Mouse (Mus musculus) granulocyte monocyte progenitor cell, adult 5-6 weeks (primary cell): ENCODE measurements around the gene Ctsc. TPM values are rescaled to one million over a fixed set of nuclear protein-coding genes. Genes with fewer than 3 reads are reported as not detected.
"Not testable (repeated sequence)": the region's sequence is repeated elsewhere in the genome, so short reads cannot be mapped to it uniquely, and the experiment has no call there.

Experiments
- ATAC-seq: replicated peaks from 2 replicates; pipeline ENCODE4 v1.8.0; 2016; ENCODE audit warnings: mild to moderate bottlenecking, moderate TSS enrichment, inconsistent platforms; ENCODE audit not compliant: poor library complexity, severe bottlenecking
- total RNA-seq, 2 experiments: library from RNA; stranded (forward) in 1 of 2; stranded (reverse) in 1 of 2; fragments of 200-712, 200-1000 nt in 1 of 2; fragments of >200 nt in 1 of 2; fragmentation: Nextera tagmentation in 1 of 2; gene quantifications; 2 replicates each; pipeline ENCODE4 v1.2.3; 2014 to 2017

Ctsc gene
- total RNA-seq (2014; fragmentation: Nextera tagmentation): 64.1 and 67.9 TPM in 2 replicates
- total RNA-seq (2017): 98.4 and 99.9 TPM in 2 replicates

DNA sequence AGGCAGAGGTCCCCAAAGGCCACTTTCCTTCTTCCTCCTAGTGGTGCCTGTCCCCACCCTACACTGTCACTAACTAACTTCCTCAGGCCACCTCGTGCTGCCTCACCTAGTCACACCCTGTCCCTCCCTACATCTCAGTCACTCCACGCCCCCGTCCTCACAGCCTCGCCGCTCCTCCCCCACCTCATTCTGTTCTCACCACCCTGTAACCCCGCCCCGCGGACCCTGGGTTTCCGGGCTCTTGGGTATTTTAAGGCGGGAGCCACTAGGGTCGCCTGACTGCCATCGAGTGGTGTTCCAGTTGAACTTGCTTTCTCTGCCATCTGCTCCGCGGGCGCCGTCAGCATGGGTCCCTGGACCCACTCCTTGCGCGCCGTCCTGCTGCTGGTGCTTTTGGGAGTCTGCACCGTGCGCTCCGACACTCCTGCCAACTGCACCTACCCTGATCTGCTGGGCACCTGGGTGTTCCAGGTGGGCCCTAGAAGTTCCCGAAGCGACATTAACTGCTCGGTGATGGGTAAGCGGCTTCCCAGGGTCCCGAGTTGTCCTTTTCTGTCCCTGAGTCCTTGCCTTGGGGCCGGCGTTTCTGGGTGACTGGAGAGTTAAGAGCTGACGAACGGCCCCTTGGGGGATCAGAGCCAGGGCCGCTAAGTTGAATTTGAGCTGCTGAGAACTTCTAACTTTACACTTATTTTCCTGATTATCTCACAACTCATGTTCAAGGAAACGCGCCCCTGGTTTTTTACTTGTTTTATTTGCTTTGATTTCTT lies at the start of gene Ctsc:
Ctsc (plus strand) TSS at position 228 of the 770 bp plus-strand sequence.
- ATAC-seq: peak; percentile 93

DNA sequence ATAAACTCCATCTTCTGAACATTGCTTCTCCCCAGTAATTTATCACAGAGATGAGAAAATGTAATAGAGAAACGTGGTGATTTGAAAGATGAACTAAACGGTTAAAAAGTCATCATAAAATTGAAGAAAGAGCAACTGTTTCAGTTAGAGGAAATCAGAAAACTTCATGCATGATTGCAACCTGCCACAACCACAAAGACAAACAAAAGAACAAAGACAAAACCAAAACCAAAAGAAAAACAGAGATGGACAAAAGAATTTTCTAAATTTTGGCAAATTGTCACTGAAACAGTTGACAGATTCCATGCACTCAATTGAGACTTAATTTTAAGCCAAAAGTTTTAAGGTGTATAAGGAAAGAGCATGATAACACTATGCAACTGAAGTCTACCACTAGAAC lies 48.8 kb upstream of the Ctsc start:
- ATAC-seq: no peak

DNA sequence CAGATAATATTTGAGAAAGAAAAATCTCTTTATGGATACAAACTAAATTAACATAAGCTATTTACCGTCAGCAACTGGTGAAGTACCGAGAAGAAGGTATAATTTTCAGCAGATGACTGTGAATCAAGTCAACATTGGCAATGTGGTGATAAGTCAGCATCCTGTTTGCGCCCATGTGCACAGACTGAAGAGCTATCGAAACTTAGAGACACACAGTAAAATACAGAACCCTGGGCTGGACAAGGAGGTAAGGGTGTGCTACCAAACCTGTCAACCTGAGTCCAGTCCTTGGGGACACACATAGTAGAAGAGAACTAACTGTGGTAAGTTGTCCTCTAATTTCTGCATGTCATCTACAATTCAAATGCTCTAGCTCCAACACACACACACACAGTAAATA lies 47.8 kb upstream of the Ctsc start:
- no peak for ATAC-seq

DNA sequence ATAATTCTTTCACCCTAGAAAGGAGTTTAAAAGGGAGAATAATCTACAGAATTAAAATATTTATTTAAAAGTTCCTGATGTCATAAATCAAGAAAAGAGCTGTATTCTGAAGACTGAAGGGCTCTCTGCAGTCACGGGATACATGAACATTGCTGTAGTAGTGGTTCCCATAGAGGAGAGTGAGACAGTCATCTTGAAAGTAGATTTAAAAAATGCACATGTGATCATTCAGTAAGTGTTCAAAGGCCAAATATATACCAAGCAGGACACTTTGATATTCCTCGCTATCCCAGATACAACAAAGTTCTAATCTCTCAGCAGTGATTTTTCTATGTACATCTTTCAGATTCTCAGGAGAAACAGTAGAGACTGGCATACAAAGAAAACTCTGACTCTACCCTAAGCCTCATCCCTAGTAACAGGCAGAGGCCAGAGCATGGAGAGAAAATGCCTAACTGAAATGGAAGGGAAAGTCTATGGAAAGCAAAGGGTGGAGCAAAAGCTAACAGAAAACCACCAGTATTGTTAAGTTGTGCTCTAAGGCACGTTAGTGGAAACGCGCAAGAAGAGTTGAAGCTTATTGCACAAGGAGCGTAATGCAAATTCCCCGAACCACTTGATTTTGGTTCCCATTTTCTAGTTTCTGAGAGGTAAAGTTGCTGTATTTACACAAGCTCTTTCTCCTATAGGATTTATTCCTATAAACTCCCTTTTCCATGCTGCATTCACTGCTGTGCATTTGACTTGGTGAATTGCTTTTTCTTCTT lies 46.9 kb upstream of the Ctsc start:
- ATAC-seq: peak; percentile 87

DNA sequence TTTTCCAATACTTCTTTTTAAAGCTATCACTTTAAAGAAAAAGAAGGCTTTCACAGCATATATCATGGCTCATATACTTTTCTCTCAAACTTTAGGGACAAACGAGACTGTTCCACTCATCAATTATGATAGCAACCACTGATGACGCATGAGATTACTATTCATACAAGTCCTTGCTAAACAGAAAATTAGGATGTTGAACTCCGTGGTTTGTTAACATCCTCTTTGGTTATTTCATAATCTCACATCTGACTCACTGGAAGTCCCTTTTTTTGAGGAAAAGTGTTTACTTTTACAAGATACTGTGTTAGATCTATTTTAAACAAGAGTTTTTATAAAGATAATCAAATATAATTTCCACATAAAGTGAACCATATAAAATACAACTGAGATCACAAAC lies 34.8 kb upstream of the Ctsc start:
- peak; percentile 96 for ATAC-seq

DNA sequence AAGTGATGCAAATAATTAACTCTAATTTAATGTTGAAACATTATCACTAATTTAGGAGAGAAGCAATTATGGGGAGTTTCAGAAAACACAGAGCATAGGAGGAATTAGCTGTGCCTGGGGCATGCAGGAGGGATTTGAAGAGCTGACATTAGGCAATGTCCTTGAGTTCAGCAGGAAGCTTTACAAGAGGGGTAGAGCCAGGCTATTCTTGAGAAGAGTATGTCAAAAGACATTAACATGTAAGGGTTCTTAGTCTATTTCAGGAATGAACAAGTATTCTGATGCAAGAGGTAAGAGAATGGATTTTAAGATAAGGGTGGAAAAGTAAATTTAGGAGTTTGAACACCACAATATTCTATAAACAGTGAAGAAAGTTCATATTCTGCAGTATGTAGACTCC lies 33.4 kb upstream of the Ctsc start:
- peak; percentile 74 for ATAC-seq

DNA sequence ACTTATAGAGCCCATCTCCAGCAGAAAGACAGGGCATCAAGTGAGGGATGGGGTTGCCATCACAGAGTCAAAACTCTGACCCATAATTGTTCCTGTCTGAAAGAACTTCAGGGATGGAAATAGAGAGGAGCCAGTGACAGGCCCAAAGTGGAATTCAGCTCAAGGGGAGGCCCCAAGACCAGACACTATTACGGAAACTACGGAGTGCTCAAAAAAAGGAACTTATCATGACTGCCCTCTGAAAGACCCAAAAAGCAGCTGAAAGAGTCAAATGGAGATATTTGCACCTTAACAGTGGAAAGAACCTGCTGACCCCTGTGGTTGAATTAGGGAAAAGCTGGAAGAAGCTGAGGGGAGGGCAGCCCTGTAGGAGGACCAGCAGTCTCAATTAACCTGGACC lies 27.5 kb upstream of the Ctsc start:
- ATAC-seq: not testable (repeated sequence)

DNA sequence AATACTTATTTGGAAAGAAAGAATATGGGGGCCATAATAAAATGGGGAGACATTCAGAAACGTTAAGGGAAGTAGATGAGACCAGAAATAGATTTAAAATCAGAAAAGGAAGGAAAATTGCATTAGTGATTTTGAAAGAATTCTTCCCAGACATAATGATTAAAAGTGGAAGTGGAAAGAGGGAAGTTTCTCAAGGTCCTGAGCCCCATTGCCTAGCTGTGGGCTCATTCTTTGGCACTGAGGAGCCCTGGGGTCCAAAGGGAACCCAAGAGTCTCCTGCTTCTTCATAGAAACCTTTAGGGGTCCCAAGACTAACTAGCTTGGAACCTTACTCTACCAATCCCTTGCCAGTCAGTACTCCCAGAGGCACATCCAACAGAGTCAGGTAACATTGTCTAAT lies 26.4 kb upstream of the Ctsc start:
- peak; percentile 88 for ATAC-seq

DNA sequence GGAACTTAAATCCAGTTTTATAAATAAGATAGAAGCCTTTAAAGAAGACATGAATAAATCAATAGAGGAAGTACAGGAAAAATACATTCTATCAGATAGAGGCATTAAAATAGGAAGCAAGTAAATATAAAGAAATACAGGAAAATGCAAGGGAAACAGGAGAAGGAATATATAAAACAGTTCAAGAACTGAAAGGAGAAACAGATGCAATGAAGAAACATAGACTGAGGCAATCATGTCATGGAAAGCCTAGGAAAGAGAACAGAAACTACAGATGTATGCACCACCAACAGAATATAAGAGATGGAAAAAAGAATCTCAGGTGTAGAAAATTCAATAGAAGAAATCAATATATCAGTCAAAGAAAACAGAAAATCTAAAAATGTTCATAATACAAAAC lies 25.8 kb upstream of the Ctsc start:
- ATAC-seq: peak; percentile 70

DNA sequence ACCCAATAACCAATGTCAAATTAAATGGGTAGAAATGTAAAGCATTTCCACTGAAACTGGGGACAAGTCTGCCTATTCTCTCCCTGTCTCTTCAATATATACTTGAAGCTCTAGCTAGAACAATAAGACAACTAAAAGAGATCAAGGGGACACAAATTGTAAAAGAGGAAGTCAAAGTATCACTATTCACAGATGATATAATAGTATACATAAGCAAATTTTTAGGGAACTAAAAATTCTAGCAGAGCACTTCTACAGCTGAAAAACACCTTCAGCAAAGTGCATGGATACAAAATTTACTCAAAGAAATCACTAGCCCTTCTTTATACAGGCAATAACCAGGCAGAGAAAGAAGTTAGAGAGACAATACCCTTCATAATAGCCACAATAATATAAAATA lies 23.0 kb upstream of the Ctsc start:
- 0 out of 2 replicates have a peak, but pooled peaks have one; percentile 26 for ATAC-seq

DNA sequence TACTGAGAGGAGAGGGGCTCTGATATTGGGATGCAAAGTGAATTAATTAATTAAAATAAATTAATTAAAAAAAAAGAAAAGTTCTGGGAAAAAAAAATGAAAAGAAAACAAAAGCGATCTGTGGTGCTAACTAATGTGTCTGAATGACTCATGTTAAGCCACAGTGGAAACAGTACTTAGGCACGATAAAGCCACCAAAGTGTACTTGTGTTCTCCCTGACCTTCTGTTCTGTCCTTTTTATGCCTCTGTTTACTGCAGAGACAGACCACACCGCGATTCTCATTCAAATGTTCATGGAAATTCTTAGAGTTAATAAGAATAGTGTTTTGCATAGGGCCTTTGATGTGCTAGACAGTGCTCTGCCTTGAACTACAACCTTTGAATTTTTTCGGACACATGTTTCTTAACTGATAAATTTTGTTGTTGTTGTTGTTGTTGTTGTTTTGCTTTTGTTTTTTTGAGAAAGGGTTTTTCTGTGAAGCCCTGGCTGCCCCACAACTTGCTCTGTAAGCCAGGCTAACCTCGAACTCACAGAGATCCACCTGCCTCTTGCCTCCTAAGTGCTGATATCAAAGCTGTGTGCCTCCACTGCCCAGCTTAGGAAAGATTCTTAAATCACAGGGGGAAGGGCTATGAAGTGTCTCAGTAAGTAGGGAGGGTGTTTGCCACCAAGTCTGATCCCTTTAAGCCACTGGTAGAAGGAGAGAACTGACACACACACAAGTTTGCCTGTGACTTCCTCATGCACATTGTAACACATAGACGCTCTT lies 18.5 kb upstream of the Ctsc start:
- no peak for ATAC-seq

DNA sequence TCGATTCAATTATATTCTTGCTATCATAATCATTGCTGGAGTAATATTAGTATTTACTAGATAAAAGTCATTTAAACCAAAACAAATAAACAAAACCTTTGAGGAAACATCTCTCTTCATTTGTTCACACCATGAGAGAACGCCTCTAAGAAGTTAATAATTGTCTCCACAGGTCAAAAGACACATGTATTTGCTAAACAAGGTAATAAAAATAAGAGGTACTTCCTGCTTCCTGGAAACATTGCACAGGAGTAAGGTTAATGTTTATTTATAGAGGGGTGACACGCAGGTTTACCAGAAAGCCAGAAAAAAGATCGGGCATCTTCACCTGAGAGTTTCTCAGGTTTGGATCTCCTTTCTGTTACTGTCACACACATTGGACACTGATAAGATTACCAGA lies 16.1 kb upstream of the Ctsc start:
- no peak for ATAC-seq

DNA sequence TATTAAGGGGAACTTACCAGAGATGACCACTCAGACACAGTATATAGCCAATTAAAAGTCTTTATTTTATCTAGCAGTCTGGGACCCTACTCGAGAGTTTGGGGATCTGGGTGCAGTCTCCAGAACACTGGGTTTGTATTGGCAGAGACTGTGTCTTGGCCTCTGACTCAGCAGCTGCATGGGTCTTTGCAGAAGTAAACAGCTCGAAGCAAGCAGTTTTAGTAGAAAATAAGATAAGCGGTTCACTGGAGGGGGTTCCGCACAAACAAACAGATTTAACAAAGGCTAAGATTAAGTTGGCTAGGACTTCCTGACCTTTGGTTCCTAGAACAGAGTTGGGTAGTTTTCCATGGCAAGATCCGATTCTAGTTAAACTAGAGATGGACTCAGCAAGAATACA lies 13.0 kb upstream of the Ctsc start:
- no peak for ATAC-seq

DNA sequence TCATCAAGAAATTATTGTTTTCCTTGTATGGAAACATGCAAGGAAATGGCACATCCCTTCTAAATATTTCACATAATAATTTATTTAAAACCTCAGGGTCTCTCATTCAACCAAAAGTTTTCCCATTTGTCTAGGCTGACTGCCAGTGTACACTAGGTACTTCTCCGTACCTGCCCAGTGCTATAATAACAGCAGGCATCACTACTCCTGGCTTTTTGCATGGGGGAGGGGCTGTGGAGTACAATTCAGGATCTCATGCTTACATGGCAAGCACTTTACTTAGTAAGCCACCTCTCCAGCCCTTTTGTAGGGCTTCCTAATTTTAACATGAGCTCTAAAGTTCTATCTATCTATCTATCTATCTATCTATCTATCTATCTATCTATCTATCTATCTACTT lies 8.0 kb upstream of the Ctsc start:
- ATAC-seq: no peak

DNA sequence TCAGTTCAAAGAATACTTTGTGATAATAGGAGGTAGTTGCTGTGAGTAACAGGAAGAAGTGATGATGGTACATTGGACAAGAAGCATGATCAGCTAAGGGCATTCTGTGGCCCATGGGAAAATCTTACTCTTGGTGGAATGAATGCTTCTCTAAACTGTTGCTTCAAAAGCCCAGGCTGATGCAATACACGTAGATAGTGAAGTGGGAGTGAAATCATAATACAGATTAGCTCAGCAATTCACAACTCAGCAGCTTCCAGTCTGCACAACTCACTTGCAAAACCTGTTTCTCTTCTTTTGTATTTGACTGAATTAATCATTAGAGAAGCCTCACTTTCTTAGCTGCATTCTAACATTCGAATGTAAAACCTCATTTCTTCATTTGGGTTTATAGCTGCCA lies 6.4 kb upstream of the Ctsc start:
- ATAC-seq: peak; percentile 92

DNA sequence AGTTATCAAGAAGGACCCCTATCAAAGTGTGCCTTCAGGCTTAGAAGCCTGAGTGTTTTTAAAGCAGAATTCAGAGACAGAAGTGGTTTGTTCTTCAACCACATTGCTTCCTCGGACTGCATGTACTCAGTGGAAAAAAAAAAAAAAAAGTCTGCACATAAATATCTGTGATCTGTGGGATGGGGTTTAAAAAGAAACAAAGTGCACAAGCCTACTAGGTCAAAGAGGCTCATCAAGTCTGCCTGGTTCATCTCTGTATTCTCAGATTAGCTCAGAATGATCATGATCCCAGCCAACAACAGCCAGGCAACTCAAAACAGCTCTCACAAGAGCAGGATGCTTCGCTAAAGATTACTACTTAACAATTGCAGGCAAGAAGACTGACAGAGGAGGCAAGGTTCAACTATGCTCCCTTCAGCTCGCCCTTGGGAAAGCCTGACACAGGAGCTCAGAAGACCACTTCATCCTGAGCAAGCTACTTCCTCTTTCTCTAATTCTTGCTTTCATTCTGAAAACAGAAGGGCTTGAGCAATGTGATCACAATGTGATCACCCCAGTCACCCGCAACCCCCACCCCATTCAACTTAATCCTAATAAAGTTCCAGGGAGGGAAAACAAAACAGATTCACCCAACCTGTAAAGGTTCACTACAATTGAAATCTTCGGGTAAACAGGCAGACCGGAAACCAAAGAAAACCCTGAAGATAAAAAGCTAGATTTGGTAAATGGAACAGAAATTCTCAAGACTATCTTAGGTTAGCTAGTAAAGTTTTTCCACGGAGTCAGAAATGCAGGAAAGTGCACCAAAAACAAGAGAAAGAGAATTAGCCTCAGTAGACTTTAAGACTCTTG lies 745 bp upstream of the Ctsc start:
- peak; percentile 68 for ATAC-seq

DNA sequence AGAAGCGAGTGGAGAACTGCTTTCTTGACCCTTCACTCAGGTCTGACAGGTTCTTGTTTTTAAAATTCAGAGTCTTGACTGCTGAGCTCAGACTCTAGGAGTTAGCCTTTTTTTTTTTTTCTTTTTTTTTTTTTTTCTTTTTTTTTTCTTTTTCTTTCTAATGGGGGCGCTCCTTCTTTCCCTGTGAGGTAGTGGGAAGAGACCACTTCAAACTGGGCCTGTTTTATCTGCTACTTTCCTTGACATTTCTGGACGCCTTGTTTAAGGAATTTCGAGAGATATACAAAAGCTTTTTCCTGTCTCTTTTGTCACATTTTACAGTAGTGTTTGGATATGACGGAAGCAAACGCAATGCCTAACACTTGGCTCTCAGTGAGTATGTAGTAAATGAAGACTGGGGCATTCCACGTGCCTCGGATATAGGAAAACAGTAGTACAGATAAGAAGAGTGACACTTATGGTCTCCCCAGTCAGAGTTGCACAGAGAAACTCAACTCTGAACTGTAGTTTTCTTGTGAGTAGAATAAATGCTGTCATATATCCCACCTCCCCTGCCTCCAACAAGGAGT lies 827 bp downstream of the Ctsc start:
- ATAC-seq: no peak

DNA sequence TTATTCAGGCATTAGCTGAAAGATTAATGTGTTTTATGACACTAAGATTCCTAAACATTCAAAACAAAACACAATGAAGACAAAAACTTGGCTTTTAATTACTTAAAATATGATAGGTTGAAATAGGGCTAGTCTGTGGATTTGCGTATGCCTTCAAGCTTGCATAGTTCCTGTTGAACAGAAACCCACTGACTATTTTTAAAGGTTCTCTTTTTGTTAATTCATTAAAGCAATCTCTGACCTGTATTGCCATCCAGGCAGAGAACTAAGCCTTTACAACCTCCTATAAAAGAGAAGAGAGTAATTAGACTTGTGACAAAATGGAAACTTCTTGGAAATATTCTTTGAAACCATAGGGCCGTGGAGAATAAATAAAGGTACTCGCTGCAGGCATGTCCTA lies 7.4 kb downstream of the Ctsc start:
- ATAC-seq: no peak

DNA sequence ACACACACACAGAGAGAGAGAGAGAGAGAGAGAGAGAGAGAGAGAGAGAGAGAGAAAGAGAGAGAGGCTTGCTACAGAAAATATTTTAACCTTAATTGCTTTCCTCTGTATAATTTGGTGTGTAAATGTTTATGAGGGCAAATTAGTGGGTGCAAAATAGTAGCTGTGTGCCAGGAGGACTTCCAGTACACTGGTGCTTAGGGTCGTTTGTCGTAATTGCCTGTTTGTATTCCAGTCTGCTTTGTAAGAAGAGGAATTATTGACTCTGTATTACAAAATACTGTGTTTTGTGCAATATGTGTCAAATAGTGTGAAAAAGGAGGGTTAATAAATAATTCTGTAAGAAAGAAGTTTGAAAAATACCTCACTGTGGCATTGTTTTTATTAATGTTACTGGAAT lies 13.2 kb downstream of the Ctsc start:
- ATAC-seq: no peak

DNA sequence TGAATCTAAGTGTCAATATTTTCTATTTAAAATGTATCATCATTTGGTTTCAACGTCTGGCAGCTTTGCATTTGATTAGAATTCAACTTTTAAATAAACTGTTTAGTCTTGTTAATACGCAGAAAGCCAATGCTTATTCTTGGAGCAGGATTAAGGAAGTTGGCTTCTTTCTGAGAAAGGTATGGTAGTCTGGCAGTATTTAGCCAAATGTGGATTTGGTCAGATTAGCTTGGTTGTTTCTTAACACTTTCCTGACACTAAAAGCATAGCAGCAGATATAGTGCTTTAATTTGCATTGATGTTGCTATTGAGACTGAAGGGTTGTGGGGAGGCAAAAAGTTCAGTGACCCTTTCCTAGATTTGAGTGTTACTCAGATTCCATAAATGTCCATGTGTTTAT lies 14.2 kb downstream of the Ctsc start:
- no peak for ATAC-seq
